Mouse (Mus musculus) colon, adult 2 months (tissue): Measurements from ENCODE around the gene Cyth4. TPM values are rescaled to one million over a fixed set of nuclear protein-coding genes. Genes with fewer than 3 reads are reported as not detected.

Experiments
- polyA plus RNA-seq: library from polyadenylated mRNA; depleted of rRNA; stranded (reverse); fragments of >200 nt; gene quantifications from 2 replicates; pipeline ENCODE4 v1.2.3, GENCODE M21; 2012; rRNA removed

The Cyth4 gene
- 15.9 and 17.1 TPM in 2 replicates for polyA plus RNA-seq

GRCm38 (mm10) chr15:78596914-78597313 is at the start of gene Cyth4:
Gene Cyth4, plus strand, starts transcription at chr15:78597047.

GRCm38 (mm10) chr15:78572658-78573397 is 24.0 kb upstream of the Cyth4 start, which contains the start of gene Rac2:
Gene Rac2, minus strand, starts transcription at chr15:78572783.

Other genes with a start within 250 kb of the Cyth4 start
- gene Tex33, start 201.1 kb upstream of the Cyth4 start, polyA plus RNA-seq: not detected in 2 replicates
- 317 and 398 TPM in 2 replicates for gene Tst, start 191.1 kb upstream of the Cyth4 start, polyA plus RNA-seq
- 522 and 598 TPM in 2 replicates for gene Mpst, start 190.6 kb upstream of the Cyth4 start, polyA plus RNA-seq
- gene Kctd17, start 168.5 kb upstream of the Cyth4 start, polyA plus RNA-seq: 203 and 318 TPM in 2 replicates
- 0.12 and 0.14 TPM in 2 replicates for gene Tmprss6, start 128.4 kb upstream of the Cyth4 start, polyA plus RNA-seq
- 3.0 and 5.5 TPM in 2 replicates for gene Il2rb, start 101.8 kb upstream of the Cyth4 start, polyA plus RNA-seq
- 58.7 and 70.4 TPM in 2 replicates for gene C1qtnf6, start 65.6 kb upstream of the Cyth4 start, polyA plus RNA-seq
- 0.73 and 1.5 TPM in 2 replicates for gene Sstr3, start 52.4 kb upstream of the Cyth4 start, polyA plus RNA-seq
- 87.5 and 100 TPM in 2 replicates for gene Rac2, start 24.3 kb upstream of the Cyth4 start, polyA plus RNA-seq
- gene Elfn2, start 121.7 kb downstream of the Cyth4 start, polyA plus RNA-seq: 2.5 and 2.7 TPM in 2 replicates
- gene Mfng, start 176.4 kb downstream of the Cyth4 start, polyA plus RNA-seq: 7.6 and 8.6 TPM in 2 replicates
- gene Card10, start 206.0 kb downstream of the Cyth4 start, polyA plus RNA-seq: 45.0 and 60.9 TPM in 2 replicates
- gene Cdc42ep1, start 245.6 kb downstream of the Cyth4 start, polyA plus RNA-seq: 54.3 and 54.8 TPM in 2 replicates